Mouse (Mus musculus): Measurements from ENCODE around the gene Pigz.

GRCm38 (mm10) chr16:31924368-31924767 lies 9.3 kb upstream of the Pigz start:
- TF ChIP-seq CTCF (IDR thresholded peaks at IDR 0.05; ENCODE audit: low read depth, low read length) (no peak), TAL1 (conservative IDR thresholded peaks at IDR 0.05; ENCODE audit: low read depth, low read length) (no peak), GATA1 (IDR thresholded peaks at IDR 0.05; ENCODE audit: borderline replicate concordance, low read length) (no peak)

Measured in G1E (cell line).